Mouse (Mus musculus) monocyte, adult 5-6 weeks (primary cell): ENCODE results near the gene Mlph. TPM values are rescaled to one million over a fixed set of nuclear protein-coding genes. Genes with fewer than 3 reads are reported as not detected.

Source experiments
- ATAC-seq: fragments of 153-309, 156-312 bp; replicated peaks from 2 replicates; pipeline ENCODE4 v1.8.0; 2017; ENCODE audit warnings: mild to moderate bottlenecking; ENCODE audit not compliant: low TSS enrichment, insufficient number of reproducible peaks, severe bottlenecking, poor library complexity, low FRiP score
- total RNA-seq: library from RNA; stranded (forward); fragments of 200-1000, 200-491, 200-594 nt; gene quantifications from 3 replicates; pipeline ENCODE4 v1.2.3, GENCODE M21; 2017

Mlph gene
- total RNA-seq, 1 experiment from 2014 or later = not detected

GRCm38 (mm10) chr1:90998891-90999611, 84.2 kb downstream of the Mlph start:
- no peak for ATAC-seq

- no peak for ATAC-seq
Observed at GRCm38 (mm10) chr1:90999911-91000601, 85.2 kb downstream of the Mlph start.

Other genes with a start within 250 kb of the Mlph start
- gene Col6a3, start 71.1 kb upstream of the Mlph start, total RNA-seq = not detected in 3 replicates
- gene Prlh, start 38.0 kb downstream of the Mlph start, total RNA-seq = not detected in 3 replicates
- not detected in 3 replicates for gene Rab17, start 54.6 kb downstream of the Mlph start, total RNA-seq
- gene Lrrfip1, start 83.7 kb downstream of the Mlph start, total RNA-seq = 527 to 604 TPM (median 547 TPM) in 3 replicates
- gene Rbm44, start 230.0 kb downstream of the Mlph start, total RNA-seq = 0.19 to 0.29 TPM (median 0.21 TPM) in 3 replicates